Mouse (Mus musculus) hindbrain, embryonic 16.5 days (tissue): ENCODE measurements around the gene Grik3. TPM values are rescaled to one million over a fixed set of nuclear protein-coding genes. Genes with fewer than 3 reads are reported as not detected.

Source experiments
- ATAC-seq: fragments of 200-750 bp; cut with Nextera tagmentation; 2 replicates; pipeline ENCODE4 v1.8.0; 2017; ENCODE audit warnings: moderate TSS enrichment, moderate library complexity
- H3K27ac ChIP-seq: fragments of 300-500 bp; sonication (generic); 2 replicates; pipeline ENCODE4 v1.5.1; 2014; ENCODE audit warnings: low read depth, mild to moderate bottlenecking, control low read depth, low read length, moderate library complexity
- H3K27me3 ChIP-seq: fragments of 300-500 bp; sonication (generic); replicated peaks from 2 replicates; pipeline ENCODE4 v1.6.1; 2014; ENCODE audit warnings: low read length; ENCODE audit not compliant: control insufficient read depth, insufficient read depth
- H3K36me3 ChIP-seq: fragments of 300-500 bp; sonication (generic); 2 replicates; pipeline ENCODE4 v1.6.1; 2014; ENCODE audit warnings: mild to moderate bottlenecking, low read length, moderate library complexity, mixed read lengths; ENCODE audit not compliant: control insufficient read depth, insufficient read depth
- H3K4me1 ChIP-seq: fragments of 300-500 bp; sonication (generic); 2 replicates; pipeline ENCODE4 v1.6.1; 2014; ENCODE audit warnings: low read depth, low read length; ENCODE audit not compliant: control insufficient read depth, insufficient read depth
- H3K4me2 ChIP-seq: fragments of 300-500 bp; sonication (generic); 2 replicates; pipeline ENCODE4 v1.6.1; 2014; ENCODE audit warnings: mild to moderate bottlenecking, low read length, control low read depth, moderate library complexity
- H3K4me3 ChIP-seq: fragments of 300-500 bp; sonication (generic); 2 replicates; pipeline ENCODE4 v1.5.1; 2014; ENCODE audit warnings: mild to moderate bottlenecking, low read length, control low read depth, moderate library complexity
- H3K9ac ChIP-seq: fragments of 300-500 bp; sonication (generic); 2 replicates; pipeline ENCODE4 v1.6.1; 2014; ENCODE audit warnings: low read depth, mild to moderate bottlenecking, control low read depth, low read length, moderate library complexity
- H3K9me3 ChIP-seq: fragments of 300-500 bp; sonication (generic); 2 replicates; pipeline ENCODE4 v1.6.1; 2014; ENCODE audit warnings: mild to moderate bottlenecking, low read length, moderate library complexity; ENCODE audit not compliant: control insufficient read depth
- WGBS: fragments of 180-500 bp; shearing (Covaris S2); extraction: QIAGEN DNeasy Blood & Tissue Kit; methylation state at CpG from one replicate; pipeline ENCODE4 v1.1.7; 2014; 5-methylcytosine and 5-hydroxymethylcytosine counted together
- polyA plus RNA-seq: library from polyadenylated mRNA; unstranded; fragments of >200 nt; fragmentation: Nextera tagmentation; extraction: Ambion mirVana; gene quantifications from 2 replicates; pipeline ENCODE4 v1.2.1, GENCODE M21; 2015

Gene Grik3
- 5.2 and 5.5 TPM in 2 replicates for polyA plus RNA-seq

GRCm38 (mm10) chr4:125490661-125491504 lies at the start of gene Grik3:
TSS of gene Grik3 (plus strand) at chr4:125490700.
- peaks cover 17% of the 10 kb centered on the region for H3K27me3 ChIP-seq
- ATAC-seq: peak; percentile 2; the same call in 1 of the 2 replicates
- H3K4me2 ChIP-seq: peak within 1 kb of the TSS; percentile 81

GRCm38 (mm10) chr4:125441821-125442220 lies 48.7 kb upstream of the Grik3 start:
- Histone ChIP-seq H3K4me3 (no peak overlapping the region), H3K4me2 (no peak overlapping the region), H3K9me3 (no peaks in the 10 kb centered on the region), H3K4me1 (no peaks in the 10 kb centered on the region; the same call in 1 of the 2 replicates), H3K36me3 (no peaks in the 10 kb centered on the region), H3K9ac (no peak overlapping the region), H3K27me3 (no peaks in the 10 kb centered on the region), H3K27ac (no peak overlapping the region)
- 78% methylated on average over 4 of the region's 4 CpGs for WGBS
- ATAC-seq: no peak

More at GRCm38 (mm10) chr4:125490661-125491504, at the start of gene Grik3:
- Histone ChIP-seq H3K9me3 (no peaks in the 10 kb centered on the region), H3K4me1 (peaks cover 59% of the 10 kb centered on the region), H3K9ac (peak within 1 kb of the TSS; percentile 82), H3K27ac (peak within 1 kb of the TSS; percentile 87), H3K36me3 (no peaks in the 10 kb centered on the region), H3K4me3 (peak within 1 kb of the TSS; percentile 70)
- under 1% methylated on average over 44 of the region's 77 CpGs for WGBS

- Histone ChIP-seq H3K4me1 (no peaks in the 10 kb centered on the region; the same call in 1 of the 2 replicates), H3K9me3 (no peaks in the 10 kb centered on the region)
- WGBS: 71% methylated on average over 7 of the region's 7 CpGs
Measured at GRCm38 (mm10) chr4:125444366-125444765, 46.1 kb upstream of the Grik3 start.

GRCm38 (mm10) chr4:125450602-125451321 lies 39.7 kb upstream of the Grik3 start:
- WGBS: 40% methylated on average over 7 of the region's 7 CpGs

More at GRCm38 (mm10) chr4:125444366-125444765, 46.1 kb upstream of the Grik3 start:
- no peak for ATAC-seq
- no peaks in the 10 kb centered on the region for H3K27me3 ChIP-seq
- H3K36me3 ChIP-seq: no peaks in the 10 kb centered on the region
- H3K9ac ChIP-seq: no peak overlapping the region
- no peak overlapping the region for H3K27ac ChIP-seq
- no peak overlapping the region for H3K4me2 ChIP-seq
- no peak overlapping the region for H3K4me3 ChIP-seq

DNA sequence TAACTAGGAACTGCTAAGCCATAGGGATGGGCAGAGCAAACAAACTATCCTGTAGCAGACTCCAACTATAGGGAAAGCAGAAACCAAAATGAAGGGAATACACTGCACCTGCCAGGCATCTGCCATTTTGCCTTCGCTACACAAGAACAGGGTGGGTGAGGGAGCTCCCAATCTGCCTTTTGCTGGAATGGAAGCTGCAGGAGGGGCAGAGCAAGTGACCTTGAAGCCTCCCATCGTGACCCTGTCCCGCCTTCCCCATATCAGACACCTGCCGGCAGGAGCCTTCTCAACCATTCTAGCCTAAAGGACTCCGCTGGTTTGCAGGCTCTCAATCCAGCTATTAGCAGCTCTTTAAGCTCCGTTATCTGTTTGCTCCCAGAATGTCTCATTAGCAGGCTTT lies 38.7 kb upstream of the Grik3 start:
- Histone ChIP-seq H3K27ac (no peak overlapping the region), H3K4me1 (peaks cover 8% of the 10 kb centered on the region), H3K4me3 (no peak overlapping the region), H3K9me3 (no peaks in the 10 kb centered on the region), H3K27me3 (no peaks in the 10 kb centered on the region), H3K36me3 (no peaks in the 10 kb centered on the region), H3K4me2 (no peak overlapping the region), H3K9ac (no peak overlapping the region)
- 44% methylated on average over 6 of the region's 6 CpGs for WGBS
- no peak for ATAC-seq

More at GRCm38 (mm10) chr4:125450602-125451321, 39.7 kb upstream of the Grik3 start:
- Histone ChIP-seq H3K9ac (peak overlapping the region; percentile 24; the same call in 1 of the 2 replicates), H3K27ac (no peak overlapping the region), H3K27me3 (no peaks in the 10 kb centered on the region), H3K4me1 (peaks cover 3% of the 10 kb centered on the region; the same call in 1 of the 2 replicates), H3K9me3 (no peaks in the 10 kb centered on the region), H3K4me3 (no peak overlapping the region), H3K4me2 (no peak overlapping the region), H3K36me3 (no peaks in the 10 kb centered on the region)
- ATAC-seq: 0 out of 2 replicates have a peak, but pooled peaks have one; percentile 52

GRCm38 (mm10) chr4:125456506-125456905 lies 34.0 kb upstream of the Grik3 start:
- WGBS: 36% methylated on average over 5 of the region's 5 CpGs
- H3K9me3 ChIP-seq: no peaks in the 10 kb centered on the region
- no peak overlapping the region for H3K4me2 ChIP-seq
- ATAC-seq: no peak
- no peak overlapping the region for H3K27ac ChIP-seq
- H3K27me3 ChIP-seq: no peaks in the 10 kb centered on the region
- H3K4me3 ChIP-seq: no peak overlapping the region
- H3K4me1 ChIP-seq: peaks cover 14% of the 10 kb centered on the region
- no peaks in the 10 kb centered on the region for H3K36me3 ChIP-seq
- no peak overlapping the region for H3K9ac ChIP-seq

DNA sequence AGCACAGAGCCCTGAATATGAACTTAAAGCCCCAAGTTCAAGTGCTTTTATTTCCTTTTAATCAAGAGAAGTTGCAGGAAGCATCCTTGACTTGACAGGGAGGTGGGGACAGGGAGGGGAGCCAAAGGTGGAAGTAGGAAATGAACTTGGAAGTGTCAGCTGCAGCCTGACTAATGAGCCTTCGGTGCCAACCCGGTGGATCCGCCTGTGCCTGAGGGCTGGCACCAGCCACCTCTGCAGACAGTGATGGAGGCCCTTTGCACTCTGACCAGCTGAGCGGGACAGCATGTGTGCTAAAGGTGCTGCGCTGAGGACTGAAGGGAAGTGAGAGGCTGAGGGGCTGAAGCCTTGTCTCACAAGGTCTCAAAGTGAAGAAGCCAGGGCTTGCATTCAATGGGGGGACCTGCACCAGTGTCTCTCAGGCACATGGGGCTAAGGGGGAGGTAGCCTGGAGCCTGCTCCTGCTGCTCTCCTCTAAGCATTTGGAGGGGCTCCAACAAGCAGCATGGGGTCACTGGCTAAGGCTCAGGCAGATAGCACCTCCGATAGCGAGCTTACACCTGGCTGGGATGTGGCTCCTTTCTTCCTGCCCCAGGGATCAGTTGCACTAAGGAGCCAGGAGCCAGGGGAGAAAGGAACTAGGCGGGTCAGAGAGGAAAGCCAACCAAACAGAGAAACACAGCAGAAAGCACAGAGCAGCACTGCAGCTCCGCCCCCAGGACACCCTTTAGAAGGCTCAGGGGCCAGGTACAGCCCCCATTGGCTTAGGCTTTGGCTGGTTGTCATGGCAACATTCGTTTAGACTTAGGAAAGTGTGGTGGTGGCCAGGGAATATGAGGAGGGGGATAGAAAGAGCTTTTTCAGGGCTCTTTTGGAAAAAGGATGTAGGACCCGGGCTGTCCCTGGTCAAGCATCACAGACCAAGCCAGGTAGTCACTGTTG lies 33.1 kb upstream of the Grik3 start:
- peaks cover 14% of the 10 kb centered on the region for H3K4me1 ChIP-seq
- WGBS: 24% methylated on average over 11 of the region's 11 CpGs
- H3K27me3 ChIP-seq: no peaks in the 10 kb centered on the region
- H3K4me2 ChIP-seq: no peak overlapping the region
- peak; percentile 50; the same call in 1 of the 2 replicates for ATAC-seq
- H3K27ac ChIP-seq: no peak overlapping the region
- H3K9me3 ChIP-seq: no peaks in the 10 kb centered on the region
- no peak overlapping the region for H3K4me3 ChIP-seq
- no peak overlapping the region for H3K9ac ChIP-seq
- H3K36me3 ChIP-seq: no peaks in the 10 kb centered on the region

- Histone ChIP-seq H3K4me3 (no peak overlapping the region), H3K9ac (no peak overlapping the region), H3K36me3 (no peaks in the 10 kb centered on the region), H3K9me3 (no peaks in the 10 kb centered on the region), H3K4me2 (no peak overlapping the region), H3K27ac (no peak overlapping the region), H3K4me1 (peaks cover 14% of the 10 kb centered on the region), H3K27me3 (no peaks in the 10 kb centered on the region)
- WGBS: 71% methylated on average over 9 of the region's 9 CpGs
- ATAC-seq: no peak
Measured at GRCm38 (mm10) chr4:125459791-125460190, 30.7 kb upstream of the Grik3 start.
